Mouse (Mus musculus): ENCODE data around the gene Adcyap1. TPM values are rescaled to one million over a fixed set of nuclear protein-coding genes. Genes with fewer than 3 reads are reported as not detected.

Gene Adcyap1
- polyA plus RNA-seq, 1 experiment from 2014 or later, result 0.58 TPM

GRCm38 (mm10) chr17:93217785-93218184 is 19.0 kb downstream of the Adcyap1 start:
- TF ChIP-seq CTCF (IDR thresholded peaks at IDR 0.05; ENCODE audit: low read depth), result no peak
- no peak for TF ChIP-seq EP300 (optimal IDR thresholded peaks at IDR 0.05)
- Histone ChIP-seq H3K4me2 (replicated peaks; ENCODE audit: low read depth) (no peak overlapping the region), H3K9ac (ENCODE audit: low read length) (no peak overlapping the region), H3K9me3 (ENCODE audit: control insufficient read depth, low read length) (no peaks in the 10 kb centered on the region), H3K27me3 (ENCODE audit: control insufficient read depth, insufficient read depth, low read length) (no peaks in the 10 kb centered on the region), H3K27ac (replicated peaks) (no peak overlapping the region), H3K4me1 (replicated peaks; ENCODE audit: control insufficient read depth, insufficient read depth) (no peaks in the 10 kb centered on the region), H3K36me3 (ENCODE audit: control insufficient read depth, insufficient read depth, low read length) (no peaks in the 10 kb centered on the region), H3K4me3 (ENCODE audit: low read depth, low read length) (no peak overlapping the region)
- DNase-seq (ENCODE audit: low spot score) (no peak), ATAC-seq (ENCODE audit: low FRiP score, low TSS enrichment) (no peak)
- 76% methylated on average over 6 of the region's 6 CpGs for WGBS

DNA sequence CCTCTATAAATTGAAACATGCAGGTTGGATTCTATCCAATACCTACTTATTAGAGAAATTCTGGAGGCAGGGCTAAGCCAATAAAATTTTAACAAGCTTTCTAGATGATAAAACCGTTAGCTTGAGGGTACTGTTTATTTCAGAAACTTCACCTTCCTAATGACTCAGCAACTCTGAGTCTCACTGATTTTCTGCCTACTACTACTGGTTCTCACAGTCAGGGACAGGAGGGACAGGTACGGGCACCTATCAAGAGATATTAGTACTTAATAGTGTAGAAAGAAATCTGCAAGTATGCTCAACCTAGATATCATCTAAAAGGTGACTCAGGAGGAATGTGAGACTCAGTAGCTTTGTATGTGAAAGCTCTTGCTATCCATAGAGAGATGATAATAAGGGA is 19.8 kb downstream of the Adcyap1 start:
- no peak overlapping the region for H3K4me2 ChIP-seq (replicated peaks; ENCODE audit: low read depth)
- ATAC-seq (ENCODE audit: low FRiP score, low TSS enrichment) (no peak), DNase-seq (ENCODE audit: low spot score) (no peak)
- WGBS, result 63% methylated on average over 2 of the region's 2 CpGs
- no peak overlapping the region for H3K4me3 ChIP-seq (ENCODE audit: low read depth, low read length)
- H3K27ac ChIP-seq (replicated peaks), result no peak overlapping the region
- no peaks in the 10 kb centered on the region for H3K36me3 ChIP-seq (ENCODE audit: control insufficient read depth, insufficient read depth, low read length)
- no peaks in the 10 kb centered on the region for H3K27me3 ChIP-seq (ENCODE audit: control insufficient read depth, insufficient read depth, low read length)
- H3K9ac ChIP-seq (ENCODE audit: low read length), result no peak overlapping the region
- H3K9me3 ChIP-seq (ENCODE audit: control insufficient read depth, low read length), result no peaks in the 10 kb centered on the region
- TF ChIP-seq CTCF (IDR thresholded peaks at IDR 0.05; ENCODE audit: low read depth), result no peak
- TF ChIP-seq EP300 (optimal IDR thresholded peaks at IDR 0.05), result no peak
- H3K4me1 ChIP-seq (replicated peaks; ENCODE audit: control insufficient read depth, insufficient read depth), result no peaks in the 10 kb centered on the region

DNA sequence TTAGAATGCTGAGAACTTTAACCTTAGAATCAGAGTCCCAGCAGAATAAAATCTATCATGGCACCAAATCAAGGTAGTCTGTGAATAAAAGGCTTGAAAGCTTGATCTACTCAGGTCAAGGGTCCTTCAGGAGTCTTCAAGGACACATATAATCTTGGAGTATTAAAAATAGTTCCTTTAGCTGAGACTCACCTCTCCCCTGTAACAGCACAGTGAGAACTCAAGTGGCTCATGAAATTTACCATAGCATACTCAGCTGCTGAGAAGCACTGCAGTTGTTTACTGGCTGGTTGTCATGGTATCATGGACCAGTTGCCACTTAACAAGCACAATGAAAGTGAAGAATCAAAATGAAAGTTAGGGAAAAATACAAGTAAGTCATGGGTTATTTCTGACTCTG is 38.5 kb downstream of the Adcyap1 start:
- no peak overlapping the region for H3K27ac ChIP-seq (replicated peaks)
- no peak overlapping the region for H3K9ac ChIP-seq (ENCODE audit: low read length)
- no peak overlapping the region for H3K4me2 ChIP-seq (replicated peaks; ENCODE audit: low read depth)
- H3K36me3 ChIP-seq (ENCODE audit: control insufficient read depth, insufficient read depth, low read length), result no peaks in the 10 kb centered on the region
- H3K9me3 ChIP-seq (ENCODE audit: control insufficient read depth, low read length), result no peaks in the 10 kb centered on the region
- no peaks in the 10 kb centered on the region for H3K4me1 ChIP-seq (replicated peaks; ENCODE audit: control insufficient read depth, insufficient read depth)
- H3K4me3 ChIP-seq (ENCODE audit: low read depth, low read length), result no peak overlapping the region
- TF ChIP-seq EP300 (optimal IDR thresholded peaks at IDR 0.05) (no peak), CTCF (IDR thresholded peaks at IDR 0.05; ENCODE audit: low read depth) (no peak)
- ATAC-seq (ENCODE audit: low FRiP score, low TSS enrichment), result no peak
- DNase-seq (ENCODE audit: low spot score), result no peak
- no peaks in the 10 kb centered on the region for H3K27me3 ChIP-seq (ENCODE audit: control insufficient read depth, insufficient read depth, low read length)
